Mouse (Mus musculus) neural tube, embryonic 12.5 days (tissue): Measurements from ENCODE around the gene Gm14226. TPM values are rescaled to one million over a fixed set of nuclear protein-coding genes. Genes with fewer than 3 reads are reported as not detected.
"Not testable (repeated sequence)": the region's sequence is repeated elsewhere in the genome, so short reads cannot be mapped to it uniquely, and the experiment has no call there.

Experiments
- ATAC-seq: fragments of 200-750 bp; cut with Nextera tagmentation; 2 replicates; pipeline ENCODE4 v1.8.0; 2017; ENCODE audit warnings: low read depth, mild to moderate bottlenecking, moderate TSS enrichment, moderate library complexity; ENCODE audit not compliant: low FRiP score
- H3K27ac ChIP-seq: fragments of 300-500 bp; sonication (generic); 2 replicates; pipeline ENCODE4 v1.5.1; 2016
- H3K27me3 ChIP-seq: fragments of 300-500 bp; sonication (generic); replicated peaks from 2 replicates; pipeline ENCODE4 v1.6.1; 2016; ENCODE audit warnings: mild to moderate bottlenecking
- H3K36me3 ChIP-seq: fragments of 300-500 bp; sonication (generic); 2 replicates; pipeline ENCODE4 v1.6.1; 2016; ENCODE audit warnings: mild to moderate bottlenecking
- H3K4me1 ChIP-seq: fragments of 300-500 bp; sonication (generic); 2 replicates; pipeline ENCODE4 v1.6.1; 2016
- H3K4me2 ChIP-seq: fragments of 300-500 bp; sonication (generic); replicated peaks from 2 replicates; pipeline ENCODE4 v1.6.1; 2016; ENCODE audit warnings: mild to moderate bottlenecking
- H3K4me3 ChIP-seq: fragments of 300-500 bp; sonication (generic); 2 replicates; pipeline ENCODE4 v1.5.1; 2016
- H3K9ac ChIP-seq: fragments of 300-500 bp; sonication (generic); 2 replicates; pipeline ENCODE4 v1.6.1; 2016; ENCODE audit warnings: mild to moderate bottlenecking
- H3K9me3 ChIP-seq: fragments of 300-500 bp; sonication (generic); 2 replicates; pipeline ENCODE4 v1.6.1; 2016; ENCODE audit warnings: mild to moderate bottlenecking
- WGBS: fragments of 180-500 bp; shearing (Covaris S2); methylation state at CpG from one replicate; pipeline ENCODE4 v1.1.7; 2016; 5-methylcytosine and 5-hydroxymethylcytosine counted together
- polyA plus RNA-seq: library from polyadenylated mRNA; unstranded; fragments of >200 nt; fragmentation: Nextera tagmentation; extraction: Ambion mirVana; gene quantifications from 2 replicates; pipeline ENCODE4 v1.2.1, GENCODE M21; 2016

Gene Gm14226
- polyA plus RNA-seq, 1 experiment from 2014 or later: 0.52 TPM

GRCm38 (mm10) chr2:155018762-155019641 is 936 bp downstream of the Gm14226 start:
- Histone ChIP-seq H3K27ac (no peak overlapping the region), H3K9ac (peak overlapping the region; percentile 52), H3K36me3 (no peaks in the 10 kb centered on the region), H3K4me1 (0 out of 2 replicates have a peak, but pooled peaks cover 3% of the 10 kb centered on the region), H3K4me3 (peak overlapping the region; percentile 36), H3K4me2 (peak overlapping the region; percentile 83), H3K27me3 (no peaks in the 10 kb centered on the region), H3K9me3 (no peaks in the 10 kb centered on the region)
- peak; percentile 93 for ATAC-seq
- WGBS: under 1% methylated on average over 38 of the region's 38 CpGs

GRCm38 (mm10) chr2:155019673-155020072 is 1.6 kb downstream of the Gm14226 start:
- Histone ChIP-seq H3K36me3 (no peaks in the 10 kb centered on the region), H3K9me3 (no peaks in the 10 kb centered on the region), H3K9ac (peak overlapping the region; percentile 52), H3K4me2 (peak overlapping the region; percentile 83), H3K4me1 (0 out of 2 replicates have a peak, but pooled peaks cover 3% of the 10 kb centered on the region), H3K4me3 (peak overlapping the region; percentile 36), H3K27me3 (no peaks in the 10 kb centered on the region), H3K27ac (no peak overlapping the region)
- WGBS: under 1% methylated on average over 22 of the region's 22 CpGs
- peak; percentile 85 for ATAC-seq

GRCm38 (mm10) chr2:155020247-155020826 is 2.3 kb downstream of the Gm14226 start:
- not testable (repeated sequence) for H3K27me3 ChIP-seq, ATAC-seq, H3K27ac ChIP-seq, H3K9me3 ChIP-seq, H3K4me1 ChIP-seq, H3K36me3 ChIP-seq, H3K9ac ChIP-seq, H3K4me3 ChIP-seq
- H3K4me2 ChIP-seq: peak overlapping the region; percentile 83
- WGBS: 15% methylated on average over 20 of the region's 20 CpGs

- no peak overlapping the region for H3K27ac ChIP-seq
- no peak overlapping the region for H3K4me2 ChIP-seq
- ATAC-seq: no peak
- H3K4me1 ChIP-seq: no peaks in the 10 kb centered on the region
- WGBS: 71% methylated on average over 7 of the region's 7 CpGs
- H3K9ac ChIP-seq: no peak overlapping the region
- no peaks in the 10 kb centered on the region for H3K27me3 ChIP-seq
- H3K36me3 ChIP-seq: no peaks in the 10 kb centered on the region
- no peaks in the 10 kb centered on the region for H3K9me3 ChIP-seq
- H3K4me3 ChIP-seq: no peak overlapping the region
Observed at GRCm38 (mm10) chr2:155030831-155031230, 12.8 kb downstream of the Gm14226 start.

- Histone ChIP-seq H3K27ac (no peak overlapping the region), H3K4me3 (no peak overlapping the region), H3K9ac (no peak overlapping the region), H3K4me2 (no peak overlapping the region), H3K9me3 (no peaks in the 10 kb centered on the region), H3K36me3 (no peaks in the 10 kb centered on the region), H3K27me3 (no peaks in the 10 kb centered on the region), H3K4me1 (no peaks in the 10 kb centered on the region)
- WGBS: 54% methylated on average over 18 of the region's 19 CpGs
- ATAC-seq: no peak
Observed at GRCm38 (mm10) chr2:155032938-155033710, 15.1 kb downstream of the Gm14226 start.

- Histone ChIP-seq H3K9ac (no peak overlapping the region), H3K27ac (no peak overlapping the region), H3K4me1 (no peaks in the 10 kb centered on the region), H3K36me3 (no peaks in the 10 kb centered on the region), H3K27me3 (no peaks in the 10 kb centered on the region), H3K4me3 (no peak overlapping the region), H3K4me2 (no peak overlapping the region), H3K9me3 (no peaks in the 10 kb centered on the region)
- ATAC-seq: no peak
- WGBS: 74% methylated on average over 4 of the region's 4 CpGs
Observed at GRCm38 (mm10) chr2:155039956-155040355, 21.9 kb downstream of the Gm14226 start.

GRCm38 (mm10) chr2:155044542-155044941 is 26.5 kb downstream of the Gm14226 start:
- Histone ChIP-seq H3K4me1 (no peaks in the 10 kb centered on the region), H3K9ac (no peak overlapping the region), H3K36me3 (no peaks in the 10 kb centered on the region), H3K9me3 (no peaks in the 10 kb centered on the region), H3K4me2 (no peak overlapping the region), H3K4me3 (no peak overlapping the region), H3K27ac (no peak overlapping the region), H3K27me3 (no peaks in the 10 kb centered on the region)
- WGBS: 81% methylated on average over 3 of the region's 3 CpGs
- ATAC-seq: no peak

GRCm38 (mm10) chr2:155045075-155045474 is 27.0 kb downstream of the Gm14226 start:
- H3K4me3 ChIP-seq: no peak overlapping the region
- no peak overlapping the region for H3K9ac ChIP-seq
- WGBS: 63% methylated on average over 3 of the region's 3 CpGs
- no peak for ATAC-seq
- H3K4me1 ChIP-seq: peaks cover 2% of the 10 kb centered on the region
- H3K27ac ChIP-seq: no peak overlapping the region
- H3K9me3 ChIP-seq: no peaks in the 10 kb centered on the region
- no peaks in the 10 kb centered on the region for H3K36me3 ChIP-seq
- no peak overlapping the region for H3K4me2 ChIP-seq
- no peaks in the 10 kb centered on the region for H3K27me3 ChIP-seq

GRCm38 (mm10) chr2:155046803-155047202 is 28.7 kb downstream of the Gm14226 start:
- H3K27me3 ChIP-seq: no peaks in the 10 kb centered on the region
- no peak overlapping the region for H3K4me2 ChIP-seq
- ATAC-seq: no peak
- peaks cover 7% of the 10 kb centered on the region for H3K4me1 ChIP-seq
- no peaks in the 10 kb centered on the region for H3K36me3 ChIP-seq
- H3K9me3 ChIP-seq: no peaks in the 10 kb centered on the region
- WGBS: 90% methylated on average over 2 of the region's 2 CpGs
- H3K4me3 ChIP-seq: no peak overlapping the region
- H3K9ac ChIP-seq: no peak overlapping the region
- no peak overlapping the region for H3K27ac ChIP-seq

- ATAC-seq: no peak
- H3K4me1 ChIP-seq: peaks cover 7% of the 10 kb centered on the region
- H3K9ac ChIP-seq: no peak overlapping the region
- H3K4me2 ChIP-seq: no peak overlapping the region
- 77% methylated on average over 7 of the region's 7 CpGs for WGBS
- H3K36me3 ChIP-seq: no peaks in the 10 kb centered on the region
- no peak overlapping the region for H3K4me3 ChIP-seq
- no peaks in the 10 kb centered on the region for H3K27me3 ChIP-seq
- H3K27ac ChIP-seq: no peak overlapping the region
- H3K9me3 ChIP-seq: no peaks in the 10 kb centered on the region
Observed at GRCm38 (mm10) chr2:155047452-155048178, 29.5 kb downstream of the Gm14226 start.

GRCm38 (mm10) chr2:155050108-155050503 is 32.0 kb downstream of the Gm14226 start:
- Histone ChIP-seq H3K9me3 (no peaks in the 10 kb centered on the region), H3K4me1 (peaks cover 7% of the 10 kb centered on the region), H3K4me3 (peak overlapping the region; percentile 44), H3K27me3 (no peaks in the 10 kb centered on the region), H3K27ac (peak overlapping the region; percentile 60), H3K4me2 (peak overlapping the region; percentile 67), H3K36me3 (no peaks in the 10 kb centered on the region), H3K9ac (peak overlapping the region; percentile 64)
- WGBS: 20% methylated on average over 5 of the region's 5 CpGs
- ATAC-seq: peak; percentile 45
